Mouse (Mus musculus) testis, postnatal 10 days (tissue): ENCODE data around the gene Ces3a.
"Not testable (repeated sequence)": the region's sequence is repeated elsewhere in the genome, so short reads cannot be mapped to it uniquely, and the experiment has no call there.

Experiments
- DNase-seq: peaks from one replicate; pipeline ENCODE4 v3.0.0; 2021; ENCODE audit warnings: low spot score

The Ces3a gene

DNA sequence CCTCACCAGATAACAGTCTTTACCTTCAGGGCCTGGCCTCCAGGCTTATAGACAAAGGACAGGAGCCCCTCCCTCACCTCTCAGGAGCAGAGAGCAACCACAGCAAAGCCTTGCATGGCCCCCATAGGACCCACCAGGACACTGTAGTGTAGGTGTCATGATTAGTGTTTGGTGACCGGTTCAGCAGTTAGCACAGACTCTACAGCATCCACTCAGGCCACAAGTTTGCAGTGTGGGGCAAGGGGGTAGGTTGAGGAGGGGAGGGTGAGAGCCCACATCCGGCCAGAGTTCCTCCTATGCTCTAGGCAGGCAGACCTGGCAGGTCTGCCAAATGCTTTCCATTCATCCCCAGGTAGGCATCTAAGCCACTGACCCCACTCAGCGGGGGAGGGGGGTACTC is 45.6 kb downstream of the Ces3a start:
- no peak for DNase-seq

DNA sequence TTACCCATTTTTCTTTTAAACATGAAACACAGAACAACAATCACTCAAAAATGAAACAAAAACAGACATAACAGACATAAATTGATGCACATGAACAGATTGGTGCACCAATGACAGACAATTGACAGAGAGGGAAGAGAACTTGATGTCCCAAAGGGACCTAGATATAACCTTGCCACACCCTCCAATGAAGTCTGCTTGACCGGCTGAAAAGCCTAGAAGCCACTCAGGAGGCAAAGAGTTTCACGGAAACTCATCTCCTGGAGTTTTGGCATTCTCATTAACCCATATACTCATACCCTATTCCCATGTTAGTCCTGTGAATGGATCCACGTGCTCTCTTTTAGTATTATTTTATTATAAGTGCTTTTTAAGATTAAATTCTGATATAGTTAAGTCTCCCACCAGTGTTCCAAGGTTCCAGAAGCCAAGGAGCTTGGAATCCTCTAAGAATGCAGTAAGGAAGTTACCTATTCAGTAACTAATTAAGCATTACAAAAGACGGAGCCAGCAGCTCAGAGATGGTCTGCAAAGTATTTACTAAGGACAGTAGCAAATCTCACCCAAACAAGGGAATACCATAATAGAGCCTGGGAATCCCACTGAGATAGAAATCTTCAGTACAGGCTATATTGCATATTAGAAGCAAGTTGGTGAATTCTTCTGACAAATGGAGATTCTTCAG is 53.8 kb downstream of the Ces3a start:
- DNase-seq = not testable (repeated sequence)

DNA sequence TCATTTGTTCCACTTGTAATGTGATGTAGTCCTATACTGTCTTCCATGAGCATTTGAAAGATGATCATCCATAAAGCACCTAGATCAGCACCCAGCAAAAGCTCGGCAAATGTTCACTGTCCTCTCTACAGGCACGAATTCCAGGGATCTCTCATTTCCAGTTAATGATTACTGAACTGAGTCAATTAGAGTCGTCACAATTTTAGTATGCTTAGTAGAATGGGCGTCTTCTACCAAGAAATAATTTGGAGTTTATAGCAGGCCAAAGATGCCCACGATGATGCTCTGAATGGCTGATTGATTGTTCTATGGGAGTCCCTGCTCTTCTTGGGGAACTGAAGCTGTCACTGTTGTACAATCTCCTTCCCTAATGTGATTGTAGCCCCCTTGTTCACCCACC is 55.3 kb downstream of the Ces3a start:
- DNase-seq = not testable (repeated sequence)

DNA sequence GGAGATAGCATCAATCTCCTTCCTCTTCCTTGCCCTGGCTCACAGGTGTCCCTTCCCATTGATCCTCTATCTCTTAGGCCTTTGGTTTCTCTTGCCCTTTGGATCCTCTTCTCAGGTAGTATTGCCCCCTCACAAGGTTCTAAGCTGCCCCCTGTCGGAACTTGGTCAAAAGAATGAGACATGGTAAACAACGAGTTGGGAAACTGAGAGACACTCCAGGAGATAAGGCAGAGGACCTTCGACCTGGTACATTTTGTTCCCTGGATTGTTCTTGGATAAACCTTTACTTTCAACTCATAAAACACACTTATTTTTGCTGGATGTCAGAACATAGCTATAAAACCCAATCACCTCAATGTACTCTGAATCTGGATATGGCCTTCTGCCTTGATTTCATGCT is 55.8 kb downstream of the Ces3a start:
- no peak for DNase-seq
